Mouse (Mus musculus) kidney, postnatal 0 days (tissue): ENCODE results near the gene Zfp553. TPM values are rescaled to one million over a fixed set of nuclear protein-coding genes. Genes with fewer than 3 reads are reported as not detected.

Source experiments
- ATAC-seq: fragments of 200-750 bp; cut with Nextera tagmentation; replicated peaks from 2 replicates; pipeline ENCODE4 v1.8.0; 2017; ENCODE audit warnings: low read depth, moderate number of reproducible peaks, moderate TSS enrichment, moderate library complexity; ENCODE audit not compliant: low FRiP score
- DNase-seq: peaks from one replicate; pipeline ENCODE4 v3.0.0-alpha.2; 2016; ENCODE audit warnings: low spot score
- H3K27ac ChIP-seq: fragments of 300-500 bp; sonication (generic); 2 replicates; pipeline ENCODE4 v1.5.1; 2014; ENCODE audit warnings: mild to moderate bottlenecking
- H3K27me3 ChIP-seq: fragments of 300-500 bp; sonication (generic); 2 replicates; pipeline ENCODE4 v1.6.1; 2014; ENCODE audit warnings: low read length, mixed read lengths; ENCODE audit not compliant: insufficient read depth
- H3K36me3 ChIP-seq: fragments of 300-500 bp; sonication (generic); 2 replicates; pipeline ENCODE4 v1.6.1; 2014; ENCODE audit warnings: low read length, mixed read lengths; ENCODE audit not compliant: insufficient read depth
- H3K4me1 ChIP-seq: fragments of 300-500 bp; sonication (generic); replicated peaks from 2 replicates; pipeline ENCODE4 v1.6.1; 2014; ENCODE audit warnings: antibody characterized with exemption, low read length, mixed read lengths; ENCODE audit not compliant: insufficient read depth
- H3K4me2 ChIP-seq: fragments of 300-500 bp; sonication (generic); 2 replicates; pipeline ENCODE4 v1.6.1; 2014; ENCODE audit warnings: mild to moderate bottlenecking, low read length, moderate library complexity, mixed read lengths
- H3K4me3 ChIP-seq: fragments of 300-500 bp; sonication (generic); replicated peaks from 2 replicates; pipeline ENCODE4 v1.5.1; 2014; ENCODE audit warnings: low read depth, low read length
- H3K9ac ChIP-seq: fragments of 300-500 bp; sonication (generic); 2 replicates; pipeline ENCODE4 v1.6.1; 2014; ENCODE audit warnings: low read depth, low read length
- H3K9me3 ChIP-seq: fragments of 300-500 bp; sonication (generic); replicated peaks from 2 replicates; pipeline ENCODE4 v1.6.1; 2016; ENCODE audit warnings: low read length, inconsistent platforms, mixed read lengths
- CTCF ChIP-seq: IDR thresholded peaks from 2 replicates; pipeline ENCODE4 v1.5.1; 2016; ENCODE audit warnings: antibody characterized with exemption, low read depth, mild to moderate bottlenecking, moderate library complexity
- WGBS: fragments of 180-500 bp; shearing (Covaris S2); extraction: QIAGEN DNeasy Blood & Tissue Kit; methylation state at CpG from one replicate; pipeline ENCODE4 v1.1.7; 2014; 5-methylcytosine and 5-hydroxymethylcytosine counted together
- polyA plus RNA-seq: library from polyadenylated mRNA; unstranded; fragments of >200 nt; fragmentation: Nextera tagmentation; extraction: Ambion mirVana; gene quantifications from 2 replicates; pipeline ENCODE4 v1.2.1, GENCODE M21; 2015

The Zfp553 gene
- polyA plus RNA-seq, 1 experiment from 2014 or later, result 22.3 TPM

DNA sequence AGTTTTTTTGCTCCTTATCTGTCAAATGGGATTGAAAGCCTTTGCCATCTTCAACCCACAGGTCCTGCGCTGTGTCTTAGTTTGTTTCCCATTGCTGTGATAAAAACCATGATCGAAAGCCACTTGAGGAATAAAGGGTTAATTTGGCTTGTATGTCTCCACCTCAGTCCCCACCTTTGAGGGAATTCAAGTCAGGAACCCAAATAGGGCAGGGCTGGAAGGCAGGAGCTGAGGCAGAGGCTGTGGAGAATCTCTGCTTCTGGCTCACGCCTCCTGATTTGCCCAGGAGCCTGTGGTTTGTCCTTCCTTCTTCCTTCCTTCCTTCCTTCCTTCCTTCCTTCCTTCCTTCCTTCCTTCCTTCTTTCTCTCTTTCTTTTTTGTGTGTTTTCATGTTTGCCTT is 9.8 kb upstream of the Zfp553 start:
- no peak overlapping the region for H3K27ac ChIP-seq
- H3K9ac ChIP-seq, result no peak overlapping the region
- TF ChIP-seq CTCF, result no peak
- H3K4me3 ChIP-seq, result no peak overlapping the region
- no peak for DNase-seq
- H3K36me3 ChIP-seq, result no peaks in the 10 kb centered on the region
- no peaks in the 10 kb centered on the region for H3K9me3 ChIP-seq
- 94% methylated on average over 3 of the region's 3 CpGs for WGBS
- H3K4me1 ChIP-seq, result no peaks in the 10 kb centered on the region
- no peaks in the 10 kb centered on the region for H3K27me3 ChIP-seq
- H3K4me2 ChIP-seq, result no peak overlapping the region
- no peak for ATAC-seq

DNA sequence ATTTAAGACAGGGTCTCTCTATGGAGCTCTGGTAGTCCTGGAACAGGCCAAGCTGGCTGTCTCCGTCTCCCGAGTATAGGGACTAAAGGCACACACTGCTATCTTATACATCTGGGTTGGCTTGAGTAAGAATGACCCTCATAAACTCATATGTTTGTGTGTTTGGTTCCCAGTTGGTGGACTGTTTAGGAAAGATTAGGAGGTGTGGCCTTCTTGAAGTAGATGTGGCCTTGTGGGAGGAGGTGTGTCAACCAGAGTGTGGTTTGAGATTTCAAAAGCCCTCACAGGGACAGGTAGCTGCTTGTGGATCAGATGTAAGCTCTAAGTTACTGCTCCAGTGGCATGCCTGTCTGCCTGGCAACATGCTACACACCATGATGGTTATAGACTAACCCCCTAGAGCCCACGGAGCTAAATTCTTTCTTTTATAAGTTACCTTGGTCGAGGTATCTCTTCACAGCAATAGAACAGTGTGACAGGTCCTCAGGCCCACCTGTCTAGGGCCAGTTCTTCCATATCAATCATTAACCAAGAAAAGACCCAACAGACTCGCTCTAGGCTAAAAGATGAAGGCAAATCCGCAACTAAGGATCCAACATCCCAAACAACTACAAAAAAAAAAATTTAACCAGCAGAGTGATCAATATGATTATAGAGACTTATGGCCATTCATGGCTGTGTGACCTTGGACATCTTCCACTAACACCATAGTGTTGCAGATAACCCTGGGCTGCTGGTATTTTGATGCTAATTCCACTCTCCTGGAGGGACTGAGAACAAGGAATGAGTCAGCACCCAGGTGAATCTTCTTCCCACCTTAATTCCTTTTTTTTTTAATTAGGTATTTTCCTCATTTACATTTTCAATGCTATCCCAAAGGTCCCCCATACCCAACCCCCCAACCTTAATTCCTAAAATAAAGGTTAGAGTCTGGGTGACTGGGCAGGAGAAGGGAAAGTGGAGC is 9.1 kb upstream of the Zfp553 start:
- H3K4me1 ChIP-seq, result no peaks in the 10 kb centered on the region
- no peaks in the 10 kb centered on the region for H3K36me3 ChIP-seq
- H3K4me3 ChIP-seq, result no peak overlapping the region
- TF ChIP-seq CTCF, result no peak
- no peak for DNase-seq
- H3K27me3 ChIP-seq, result no peaks in the 10 kb centered on the region
- no peak overlapping the region for H3K27ac ChIP-seq
- ATAC-seq, result no peak
- no peaks in the 10 kb centered on the region for H3K9me3 ChIP-seq
- H3K9ac ChIP-seq, result no peak overlapping the region
- WGBS, result 73% methylated on average over 6 of the region's 6 CpGs
- no peak overlapping the region for H3K4me2 ChIP-seq

DNA sequence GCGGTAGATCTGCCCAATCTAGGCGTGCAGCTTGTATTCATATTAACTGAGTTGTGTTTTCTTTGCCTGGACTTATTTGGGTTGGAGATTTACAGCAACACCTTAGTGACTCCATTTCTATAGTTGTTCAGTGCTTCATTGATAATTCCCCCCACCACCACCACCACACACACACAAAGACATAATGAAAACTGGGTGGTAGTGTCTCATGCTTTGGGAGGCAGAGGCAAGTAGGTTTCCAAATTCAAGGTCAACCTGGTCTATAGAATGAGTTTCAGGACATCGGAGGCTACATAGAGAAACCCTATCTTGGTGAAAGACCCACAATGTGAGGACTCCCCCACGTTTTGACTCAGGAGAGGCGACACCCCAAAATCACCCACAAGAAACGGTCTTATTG is 8.2 kb upstream of the Zfp553 start:
- Histone ChIP-seq H3K27me3 (no peaks in the 10 kb centered on the region), H3K9ac (no peak overlapping the region), H3K4me2 (no peak overlapping the region), H3K4me1 (no peaks in the 10 kb centered on the region), H3K27ac (no peak overlapping the region), H3K36me3 (no peaks in the 10 kb centered on the region), H3K9me3 (no peaks in the 10 kb centered on the region), H3K4me3 (no peak overlapping the region)
- no peak for DNase-seq
- 89% methylated on average over 6 of the region's 6 CpGs for WGBS
- ATAC-seq, result no peak
- TF ChIP-seq CTCF, result no peak

DNA sequence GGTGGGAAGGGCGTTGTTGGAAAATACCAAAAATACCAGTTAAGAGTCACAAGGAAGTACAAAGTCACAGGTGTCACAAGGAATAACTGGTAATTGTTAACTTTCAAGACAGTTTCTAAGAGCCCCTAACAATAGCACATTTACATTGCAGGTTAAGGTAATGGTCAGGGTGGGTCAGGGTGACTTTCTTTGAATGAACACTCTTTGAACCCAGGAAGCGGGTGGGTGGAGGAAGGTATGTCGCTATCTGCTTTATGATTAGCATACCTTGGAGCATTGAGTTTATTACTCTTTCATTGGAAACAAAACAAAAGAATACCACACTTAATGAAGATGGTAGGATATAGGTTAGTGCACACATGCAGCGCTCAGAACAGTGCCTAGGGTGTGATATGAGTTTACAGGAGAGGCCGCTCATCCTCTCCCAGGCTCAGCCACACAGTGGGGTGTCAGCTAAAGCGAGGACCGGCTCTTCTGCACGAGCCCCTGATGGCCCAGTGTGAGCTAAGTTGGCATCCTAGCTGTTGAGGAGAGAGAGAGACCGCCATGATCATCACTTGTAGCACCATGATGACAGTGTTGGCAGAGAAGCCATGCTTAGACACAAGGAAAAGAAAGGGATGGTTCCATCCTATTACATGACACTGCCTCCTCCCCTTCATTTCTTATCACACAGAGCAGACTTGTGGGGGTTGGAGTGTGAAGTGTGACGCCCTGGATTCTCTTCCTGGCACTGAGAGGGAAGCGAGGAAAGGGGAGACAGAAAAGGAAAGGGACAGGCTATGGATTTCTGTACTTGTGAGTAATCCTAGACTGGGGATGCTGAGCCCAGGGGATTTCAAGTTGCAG is 7.5 kb upstream of the Zfp553 start:
- H3K36me3 ChIP-seq, result no peaks in the 10 kb centered on the region
- WGBS, result 84% methylated on average over 11 of the region's 11 CpGs
- no peaks in the 10 kb centered on the region for H3K9me3 ChIP-seq
- no peak overlapping the region for H3K27ac ChIP-seq
- ATAC-seq, result no peak
- no peak overlapping the region for H3K4me3 ChIP-seq
- no peak for DNase-seq
- no peaks in the 10 kb centered on the region for H3K27me3 ChIP-seq
- TF ChIP-seq CTCF, result no peak
- no peak overlapping the region for H3K9ac ChIP-seq
- no peaks in the 10 kb centered on the region for H3K4me1 ChIP-seq
- no peak overlapping the region for H3K4me2 ChIP-seq

DNA sequence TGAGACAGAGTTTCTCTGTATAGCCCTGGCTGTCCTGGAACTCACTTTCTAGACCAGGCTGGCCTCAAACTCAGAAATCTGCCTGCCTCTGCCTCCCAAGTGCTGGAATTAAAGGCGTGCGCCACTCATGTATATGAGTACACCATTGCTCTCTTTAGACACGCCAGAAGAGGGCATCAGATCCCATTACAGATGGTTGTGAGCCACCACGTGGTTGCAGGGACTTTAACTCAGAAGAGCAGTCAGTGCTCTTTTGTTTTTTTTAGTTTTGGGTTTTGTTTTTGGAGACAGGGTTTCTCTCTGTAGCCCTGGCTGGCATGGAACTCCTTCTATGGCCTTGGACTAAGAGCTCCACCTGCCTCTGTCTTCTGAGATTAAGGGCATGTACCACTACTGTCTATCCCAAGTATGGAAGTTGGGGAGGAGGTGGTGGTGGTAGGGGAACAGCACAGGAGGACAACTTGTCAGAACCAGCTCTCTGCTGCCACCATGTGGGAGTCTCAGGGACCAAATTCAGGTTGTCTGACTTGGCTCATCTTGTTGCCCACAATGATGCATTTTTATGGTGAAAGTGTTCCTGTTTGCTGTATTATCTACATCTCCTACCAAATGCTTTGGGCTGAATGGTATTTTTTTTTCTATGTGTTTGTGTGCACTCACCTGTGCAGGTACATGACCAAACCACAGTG is 4.1 kb upstream of the Zfp553 start:
- H3K4me1 ChIP-seq, result peaks cover 13% of the 10 kb centered on the region
- H3K36me3 ChIP-seq, result no peaks in the 10 kb centered on the region
- peak; percentile 82 for TF ChIP-seq CTCF
- DNase-seq (peak; percentile 88), ATAC-seq (no peak)
- no peak overlapping the region for H3K4me3 ChIP-seq
- H3K9ac ChIP-seq, result no peak overlapping the region
- 73% methylated on average over 4 of the region's 4 CpGs for WGBS
- H3K27ac ChIP-seq, result peak overlapping the region; percentile 50; the same call in 1 of the 2 replicates
- H3K27me3 ChIP-seq, result no peaks in the 10 kb centered on the region
- no peak overlapping the region for H3K4me2 ChIP-seq
- no peaks in the 10 kb centered on the region for H3K9me3 ChIP-seq

DNA sequence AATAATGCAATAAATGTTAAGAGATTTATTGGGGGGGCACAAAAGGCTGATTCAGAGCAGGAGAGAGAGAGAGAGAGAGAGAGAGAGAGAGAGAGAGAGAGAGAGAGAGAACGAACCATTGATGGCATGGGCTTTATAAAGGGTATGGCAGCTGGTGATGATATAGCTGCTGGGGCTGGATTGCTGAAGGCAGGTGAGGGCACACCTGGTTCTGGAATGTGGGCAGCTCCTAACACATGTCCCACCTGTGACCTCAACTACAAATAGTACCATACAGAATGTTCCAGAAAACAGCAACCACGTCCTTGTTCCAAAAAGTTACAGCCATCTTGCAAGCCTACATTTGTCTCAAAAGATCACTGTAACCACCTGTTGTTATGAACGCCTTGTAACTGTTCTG is 1.5 kb upstream of the Zfp553 start:
- no peak for TF ChIP-seq CTCF
- peak overlapping the region; percentile 97; the same call in 1 of the 2 replicates for H3K27ac ChIP-seq
- 52% methylated on average over 3 of the region's 3 CpGs for WGBS
- H3K27me3 ChIP-seq, result no peaks in the 10 kb centered on the region
- H3K36me3 ChIP-seq, result peaks cover 16% of the 10 kb centered on the region
- H3K4me3 ChIP-seq, result peak overlapping the region; percentile 90
- H3K4me1 ChIP-seq, result peaks cover 13% of the 10 kb centered on the region
- DNase-seq (no peak), ATAC-seq (no peak)
- H3K4me2 ChIP-seq, result peak overlapping the region; percentile 67
- peak overlapping the region; percentile 87; the same call in 1 of the 2 replicates for H3K9ac ChIP-seq
- no peaks in the 10 kb centered on the region for H3K9me3 ChIP-seq
